Mouse (Mus musculus): ENCODE measurements around the gene Npl.

Gene Npl
- long read RNA-seq, experiment 1 = 0 reads
- long read RNA-seq, experiment 2, partial matches to known transcripts = 0 of 4 reads
- long read RNA-seq, experiment 2, other reads (novel, unspliced or antisense) = 1 of 4 reads

DNA sequence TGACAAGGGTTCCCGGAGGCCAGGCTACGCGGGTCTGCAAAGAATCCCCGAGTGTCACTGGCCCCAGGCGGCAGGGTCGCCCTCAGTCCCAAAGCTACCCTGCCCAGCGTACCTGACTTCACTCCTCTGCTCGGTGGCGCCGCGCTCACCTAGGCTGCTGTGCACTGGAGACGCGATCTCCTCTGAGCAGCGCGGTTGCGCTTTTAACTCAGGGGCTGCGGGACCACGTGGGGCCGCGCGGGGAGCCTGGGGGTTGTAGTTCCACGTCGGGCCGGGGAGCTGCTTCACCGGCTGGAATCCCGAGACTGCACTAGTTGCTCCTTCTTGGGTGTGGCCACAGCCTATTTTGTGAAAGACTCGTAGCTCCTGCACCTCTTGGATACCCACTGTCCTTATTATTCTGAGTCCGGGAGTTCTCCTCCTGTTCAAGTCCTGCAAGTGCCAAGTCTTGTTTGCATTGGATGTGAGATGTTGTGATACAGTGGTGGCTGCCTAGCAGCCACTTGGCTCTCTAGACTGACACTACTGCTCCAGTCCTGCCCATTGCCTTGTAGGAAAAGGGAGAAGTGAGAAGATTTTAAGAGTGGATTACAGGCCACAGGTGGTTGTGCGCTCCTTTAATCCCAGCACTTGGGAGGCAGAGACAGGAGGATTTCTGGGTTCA is at the start of gene Npl:
Npl (minus strand) TSS at position 510 of the 664 bp plus-strand sequence.
- intact Hi-C loops (cut with DNase I) = no loop called here

DNA sequence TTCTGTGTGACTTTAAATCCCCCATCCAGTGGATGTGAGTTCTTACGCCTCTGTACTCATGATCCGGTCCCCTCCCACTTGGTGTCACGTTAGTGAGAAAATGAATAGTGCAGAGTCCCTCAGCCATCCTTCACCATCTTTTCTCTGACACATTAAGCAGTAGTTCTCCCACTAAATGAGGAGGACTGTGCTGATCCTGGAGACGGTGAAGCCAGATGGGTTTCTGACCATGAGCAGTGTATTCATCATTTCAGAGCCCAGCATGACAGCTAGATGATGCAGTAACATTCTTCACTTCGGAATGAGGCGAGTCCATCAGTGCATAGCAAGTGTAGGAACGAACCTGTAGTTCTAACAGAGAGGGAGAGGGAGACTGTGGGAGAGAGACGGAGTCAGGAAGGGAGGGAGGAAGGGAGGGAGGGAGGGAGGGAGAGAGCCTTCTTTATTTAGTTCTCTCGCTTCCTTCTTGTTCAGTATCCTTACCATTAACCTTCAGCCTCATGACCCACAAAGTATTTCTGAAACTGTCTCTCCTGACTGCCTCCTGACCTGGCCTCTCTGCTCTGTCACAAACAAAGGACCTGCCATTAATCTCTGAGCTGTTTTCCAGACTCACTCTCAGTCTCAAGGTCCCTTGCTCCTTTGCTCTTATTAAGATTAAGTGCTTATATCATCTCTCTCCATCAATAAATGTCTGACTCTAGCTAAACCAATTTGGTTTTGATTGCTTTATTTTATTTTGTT is 49.6 kb upstream of the Npl start:
- intact Hi-C loops (cut with DNase I) = no loop called here

DNA sequence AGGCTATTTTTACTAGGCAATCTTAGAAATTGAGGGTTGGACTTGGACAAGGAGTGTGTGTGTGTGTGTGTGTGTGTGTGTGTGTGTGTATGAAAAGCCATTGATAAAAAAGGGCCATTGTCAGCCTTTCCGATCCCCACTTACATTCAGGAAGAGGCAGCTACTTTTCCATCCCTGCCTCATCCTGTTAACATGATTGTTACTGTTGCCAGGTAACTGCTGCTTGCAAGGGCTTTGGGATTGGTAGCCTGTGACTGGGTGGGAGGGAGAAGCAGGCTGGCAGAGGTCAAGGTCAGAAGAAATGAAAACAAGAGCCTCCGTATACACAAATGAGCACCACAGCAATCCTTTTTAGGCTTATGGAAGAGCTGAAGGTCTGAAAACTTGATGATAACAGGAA is 48.9 kb upstream of the Npl start:
- intact Hi-C loops (cut with DNase I) = no loop called here

DNA sequence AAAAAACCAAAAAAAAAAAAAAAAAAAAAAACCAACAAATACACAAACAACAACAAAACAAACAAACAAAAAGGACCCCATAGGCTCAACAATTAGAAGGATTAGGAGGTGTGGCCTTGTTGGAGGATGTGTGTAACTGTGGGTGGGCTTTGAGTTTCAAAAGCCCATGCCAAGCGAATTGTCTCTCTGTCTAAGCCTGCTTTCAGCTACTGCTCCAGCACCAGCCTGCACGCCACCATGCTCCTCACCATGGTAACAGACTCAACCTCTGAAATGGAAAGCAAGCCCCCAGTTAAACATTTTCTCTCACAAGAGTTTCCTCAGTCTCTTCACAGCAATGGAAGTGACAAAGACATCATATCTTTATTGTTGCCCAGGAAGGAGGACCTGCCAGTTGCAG is 43.8 kb upstream of the Npl start:
- intact Hi-C loops (cut with DNase I) = loop anchor here (5.0 kb wide), 1 partner anchor 1431 kb away; no protein-coding TSS in a partner anchor

DNA sequence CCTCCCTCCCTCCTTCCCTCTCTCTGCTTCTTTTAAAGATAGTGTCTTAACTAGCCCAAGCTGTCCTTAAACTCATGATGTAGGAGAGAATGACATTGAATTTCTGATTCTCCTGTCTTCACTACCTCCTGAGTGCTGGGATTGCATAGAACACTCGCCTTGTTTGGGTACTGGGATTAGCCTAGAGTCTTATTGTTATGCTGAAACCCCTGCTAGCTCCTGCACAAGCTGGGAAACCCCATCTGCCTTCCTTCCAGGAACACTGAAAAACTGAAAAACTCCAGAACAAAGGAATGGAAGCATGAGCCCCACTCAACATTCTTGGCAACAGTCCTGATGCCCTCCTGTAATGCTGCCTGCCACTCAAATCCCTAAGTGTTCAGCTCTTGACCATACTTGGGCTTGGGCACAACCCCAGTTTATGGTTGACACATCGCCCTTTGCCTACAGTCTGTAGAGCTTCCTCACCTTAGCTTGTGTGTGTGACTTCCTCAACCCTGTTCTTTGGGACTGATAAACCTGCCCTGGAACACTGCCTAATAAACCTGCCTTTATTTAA is 40.4 kb upstream of the Npl start:
- intact Hi-C loops (cut with DNase I) = loop anchor here (5.0 kb wide), 1 partner anchor 1428 kb away; no protein-coding TSS in a partner anchor

DNA sequence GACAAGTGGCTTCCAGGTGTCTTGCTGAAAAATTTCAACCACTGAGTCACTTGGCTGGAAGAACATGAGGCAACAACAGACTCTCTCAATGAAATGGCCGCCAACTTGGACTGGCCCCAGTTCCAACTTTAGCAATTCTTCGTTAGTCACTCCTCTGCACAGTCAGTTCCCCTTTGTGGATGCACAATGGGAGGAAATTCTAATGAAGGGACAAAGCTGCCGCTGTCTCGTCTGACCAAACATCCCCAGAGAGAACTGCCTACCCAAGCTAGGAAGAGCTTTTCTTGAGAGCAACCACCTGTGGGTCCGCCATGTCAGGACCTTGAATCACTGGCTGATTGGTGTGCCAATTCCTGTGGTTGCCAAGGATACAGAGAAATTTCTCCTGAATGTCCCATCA is 38.1 kb upstream of the Npl start:
- intact Hi-C loops (cut with DNase I) = no loop called here

DNA sequence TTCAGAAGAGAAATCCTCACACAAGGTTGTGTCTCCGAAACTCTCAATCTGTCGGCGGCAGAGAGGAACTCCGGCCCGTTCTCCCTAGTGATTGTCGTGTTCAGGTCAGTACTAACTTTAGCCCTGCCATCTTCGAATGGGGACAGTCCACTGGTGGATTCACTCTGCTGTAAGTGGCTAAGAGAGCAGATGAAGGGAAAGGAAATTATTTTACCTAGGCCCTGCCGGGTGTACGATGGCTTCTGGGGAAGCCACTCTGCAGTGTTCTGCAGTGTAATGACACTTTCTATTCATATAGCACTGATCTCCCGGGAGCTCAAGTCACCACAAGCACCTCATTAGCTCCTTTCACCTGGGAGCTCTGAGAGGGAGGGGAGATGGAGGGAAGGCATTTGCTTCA is 37.0 kb upstream of the Npl start:
- intact Hi-C loops (cut with DNase I) = no loop called here

DNA sequence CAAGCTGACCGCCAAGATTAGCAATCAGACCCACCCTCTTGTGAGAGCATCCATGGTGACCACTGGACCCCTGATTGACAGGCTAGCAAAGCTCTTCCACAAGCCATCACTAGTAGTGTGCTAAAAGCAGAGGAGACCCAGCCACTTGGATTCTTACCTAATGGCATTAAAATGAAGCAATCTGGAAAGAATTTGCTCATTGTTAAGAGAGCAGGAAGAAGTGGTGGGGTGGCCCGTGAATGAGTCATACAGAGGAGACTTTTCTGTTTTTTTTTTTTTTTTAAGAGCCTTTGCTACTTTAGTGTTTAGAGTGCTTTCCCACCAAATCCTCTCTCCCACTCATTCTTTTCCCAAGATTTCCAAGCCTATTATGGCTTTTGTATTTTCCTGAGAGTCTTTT is 35.9 kb upstream of the Npl start:
- intact Hi-C loops (cut with DNase I) = no loop called here

DNA sequence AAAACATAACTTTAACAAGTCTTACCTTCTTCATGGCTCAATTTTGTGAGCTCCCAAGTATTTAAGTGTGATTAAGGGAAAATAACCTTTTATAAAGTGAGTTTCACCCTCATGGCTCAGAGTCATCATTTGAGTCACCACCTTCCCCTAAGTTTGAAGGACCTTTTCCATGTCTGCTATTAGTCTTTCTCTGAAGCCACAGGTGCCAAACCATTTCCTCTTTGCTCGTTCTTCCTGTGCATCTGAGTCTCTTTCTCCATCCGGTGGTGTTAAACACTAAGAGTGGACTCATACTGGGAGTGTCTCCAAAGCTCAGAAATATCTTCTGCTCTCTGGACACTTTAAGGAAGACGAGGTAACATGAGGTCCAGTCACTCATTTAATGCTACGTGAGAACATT is 33.3 kb upstream of the Npl start:
- intact Hi-C loops (cut with DNase I) = no loop called here

DNA sequence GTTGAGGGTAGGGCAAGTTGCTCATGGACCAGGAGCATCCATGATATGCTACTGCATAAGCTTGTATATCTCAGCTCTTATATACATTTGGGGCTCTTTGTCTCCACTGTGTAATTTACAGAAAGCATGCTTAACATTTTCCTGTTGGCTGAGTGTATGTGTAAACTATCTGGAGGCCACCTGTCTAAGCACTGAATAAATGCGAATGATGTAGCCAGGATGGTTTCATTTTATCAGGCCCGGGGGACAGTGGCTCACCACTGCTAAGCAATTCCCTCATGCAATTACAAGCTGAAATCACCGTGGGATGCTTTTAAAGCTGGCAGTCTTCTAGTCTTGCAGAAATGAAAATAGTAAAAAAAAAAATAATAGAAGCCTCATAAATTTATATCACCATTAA is 24.9 kb upstream of the Npl start:
- intact Hi-C loops (cut with DNase I) = no loop called here

DNA sequence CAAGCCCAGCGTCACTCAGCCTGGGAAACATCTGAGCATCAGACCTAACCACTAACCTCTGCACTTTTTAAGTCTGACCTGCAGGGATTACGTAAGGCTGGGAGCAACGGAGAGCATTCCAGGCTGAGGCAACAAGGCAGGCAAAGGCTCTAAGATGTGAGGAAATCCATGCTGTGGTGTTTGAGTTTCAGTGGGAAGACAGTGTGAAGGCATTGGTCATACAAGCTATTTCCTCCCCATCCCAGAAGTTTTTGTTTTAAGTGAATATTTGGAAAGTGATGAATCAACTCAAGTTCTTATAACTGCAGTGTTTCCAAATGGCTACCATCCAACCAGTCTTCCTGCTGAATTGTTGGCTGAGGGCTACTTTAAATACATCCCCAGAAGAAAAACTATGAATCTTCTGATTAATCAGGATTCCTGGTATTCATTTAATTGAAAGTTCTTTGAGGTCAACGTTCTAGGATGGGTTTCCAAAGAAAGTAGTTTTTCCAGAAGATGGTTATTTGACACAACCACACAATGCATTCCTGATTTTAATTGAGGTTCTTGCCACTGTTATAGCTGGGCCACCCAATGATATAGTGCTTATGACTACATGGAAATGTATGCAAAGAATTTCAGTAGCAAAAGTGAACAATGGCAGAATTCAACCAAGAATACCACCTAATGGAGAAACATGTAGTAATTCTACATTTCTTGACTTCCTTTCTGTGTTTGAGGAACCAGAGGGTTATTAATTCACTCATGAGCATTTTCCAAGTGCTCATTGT is 22.6 kb upstream of the Npl start:
- intact Hi-C loops (cut with DNase I) = no loop called here

DNA sequence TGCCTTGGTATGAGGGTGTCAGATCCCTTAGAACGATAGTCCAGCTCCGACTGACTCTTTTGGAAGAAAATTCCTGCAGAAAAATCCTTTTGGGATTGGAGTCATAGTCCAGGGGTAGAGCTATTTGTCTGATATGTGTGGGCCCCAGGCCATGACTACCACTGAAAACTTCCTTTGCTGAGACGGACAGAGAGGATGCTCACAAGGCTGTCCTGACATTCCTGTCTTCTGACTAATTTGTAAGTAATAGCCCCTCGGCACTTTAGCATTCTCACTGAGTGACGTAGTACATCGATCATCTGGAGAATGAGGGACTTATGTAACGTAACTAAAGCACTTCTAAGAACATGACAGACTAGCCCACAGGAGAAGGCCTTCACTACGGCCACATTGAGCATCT is 15.9 kb upstream of the Npl start:
- intact Hi-C loops (cut with DNase I) = no loop called here

DNA sequence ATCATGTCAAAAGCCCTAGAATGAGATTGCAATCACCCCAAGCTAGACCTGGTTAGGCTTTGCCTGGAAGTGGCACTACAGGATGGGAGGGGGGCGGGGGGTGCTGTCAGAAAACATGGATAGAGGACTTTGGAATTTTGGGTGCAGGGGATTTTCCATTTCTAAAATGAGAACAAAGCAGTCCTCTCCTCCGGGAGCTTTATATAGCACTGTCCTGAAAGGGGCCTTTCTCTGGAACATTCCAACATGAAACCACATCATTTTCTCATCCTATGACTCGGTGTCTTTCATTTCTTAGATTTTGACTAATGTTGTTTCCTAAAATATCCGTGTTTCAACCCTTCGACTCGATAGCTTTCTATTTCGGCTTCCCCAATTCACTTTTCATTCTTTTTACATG is 14.9 kb upstream of the Npl start:
- intact Hi-C loops (cut with DNase I) = no loop called here

DNA sequence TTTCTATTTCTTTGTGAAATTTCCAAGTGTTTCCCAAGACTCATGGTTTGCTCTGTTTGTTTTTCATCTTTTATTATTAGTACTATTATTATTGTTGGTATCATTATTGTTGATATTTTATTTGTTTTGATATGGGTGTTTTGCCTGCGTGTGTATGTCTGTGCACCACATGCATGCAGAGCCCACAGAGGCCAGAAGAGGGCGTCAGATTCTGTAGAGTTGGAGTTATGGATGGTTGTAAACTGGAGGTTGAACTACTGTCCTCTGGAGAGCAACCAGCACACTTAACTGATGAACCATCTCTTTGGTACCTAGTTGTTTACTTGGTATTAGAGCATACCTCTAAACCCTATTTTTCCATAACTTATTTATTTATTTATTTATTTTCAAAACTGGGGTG is 13.8 kb upstream of the Npl start:
- intact Hi-C loops (cut with DNase I) = no loop called here

DNA sequence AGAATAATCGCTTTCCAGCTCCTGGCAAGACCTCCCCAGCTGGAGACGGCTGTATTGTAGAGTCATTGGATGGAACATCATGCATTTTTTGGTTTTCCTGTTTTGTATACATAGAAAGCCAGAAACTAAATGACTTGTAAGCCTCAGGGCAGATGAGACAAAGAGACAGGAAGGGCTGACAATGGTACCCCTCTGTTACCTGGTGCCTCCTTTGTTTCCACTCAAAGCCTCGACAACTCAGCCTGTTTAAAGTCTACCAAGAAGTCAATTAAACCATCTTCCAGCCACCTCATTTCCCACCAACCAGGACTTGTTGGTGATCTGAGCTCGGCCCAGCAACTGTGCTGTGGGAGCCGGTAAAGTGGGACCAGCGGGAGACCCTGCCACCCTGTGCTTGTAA is 11.0 kb upstream of the Npl start:
- intact Hi-C loops (cut with DNase I) = no loop called here

DNA sequence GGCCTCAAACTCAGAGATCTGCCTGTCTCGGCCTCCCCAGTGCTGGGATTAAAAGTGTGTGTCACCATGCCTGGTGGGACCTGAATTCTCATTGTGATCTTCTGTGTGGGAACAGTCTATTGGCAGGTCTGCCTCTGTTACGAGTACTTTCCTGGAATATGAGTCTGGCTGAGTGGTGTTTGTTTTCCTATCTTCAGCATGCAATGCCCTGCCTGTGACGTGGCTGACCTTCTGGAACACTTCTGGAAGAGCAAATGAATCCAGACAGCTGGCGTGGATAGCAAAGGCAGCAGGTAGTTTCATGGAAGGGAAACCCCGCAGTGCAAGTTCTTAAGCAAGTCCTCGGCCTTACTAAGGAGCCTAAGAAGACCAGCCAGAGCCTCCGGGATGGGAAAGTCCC is 9.9 kb upstream of the Npl start:
- intact Hi-C loops (cut with DNase I) = loop anchor here (1.0 kb wide), 1 partner anchor 183 kb away; no protein-coding TSS in a partner anchor

DNA sequence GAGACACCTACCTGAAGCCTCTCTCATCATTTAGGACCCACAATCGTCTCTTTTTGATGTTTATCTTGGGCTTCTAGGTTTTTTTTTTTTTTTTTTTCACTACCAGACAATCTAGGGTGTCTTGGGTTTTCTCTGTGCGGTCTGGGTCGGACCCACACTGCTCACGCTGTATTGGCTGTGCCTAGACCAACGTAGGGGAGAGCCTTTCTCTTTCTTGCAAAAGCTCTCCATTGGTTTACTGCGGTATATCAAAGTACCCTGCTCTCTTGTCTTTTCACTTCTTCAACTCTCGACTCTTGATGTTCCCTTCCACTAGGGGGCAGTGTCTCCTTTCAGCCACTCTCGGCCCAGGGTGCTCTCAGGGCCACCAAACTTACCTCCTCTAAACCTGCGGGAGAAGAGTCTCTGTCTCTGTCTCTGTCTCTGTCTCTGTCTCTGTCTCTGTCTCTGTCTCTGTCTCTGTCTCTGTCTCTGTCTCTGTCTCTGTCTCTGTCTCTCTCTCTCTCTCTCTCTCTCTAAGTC is 9.3 kb upstream of the Npl start:
- intact Hi-C loops (cut with DNase I) = loop anchor here (1.0 kb wide), 1 partner anchor 183 kb away; no protein-coding TSS in a partner anchor

DNA sequence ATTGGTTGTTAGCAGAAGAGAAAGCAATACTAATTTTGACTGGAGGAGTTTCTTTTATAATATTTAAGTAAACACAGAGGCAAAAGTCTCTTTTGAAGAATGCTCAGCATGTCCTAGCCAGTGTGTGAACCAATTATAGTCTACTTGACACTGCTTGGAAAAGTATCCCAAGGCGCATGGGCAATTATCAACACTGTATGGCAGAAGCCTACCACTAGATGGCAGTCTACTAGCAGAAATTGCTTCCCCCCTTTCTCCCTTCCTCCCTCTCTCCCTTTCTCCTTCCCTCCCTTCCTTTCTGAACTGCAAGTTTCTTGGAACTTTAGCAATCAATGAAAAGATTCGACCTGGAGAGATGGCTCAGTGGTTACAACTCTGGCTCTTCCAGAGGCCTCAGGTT is 7.1 kb upstream of the Npl start:
- intact Hi-C loops (cut with DNase I) = loop anchor here (1.0 kb wide), 1 partner anchor 189 kb away; no protein-coding TSS in a partner anchor

DNA sequence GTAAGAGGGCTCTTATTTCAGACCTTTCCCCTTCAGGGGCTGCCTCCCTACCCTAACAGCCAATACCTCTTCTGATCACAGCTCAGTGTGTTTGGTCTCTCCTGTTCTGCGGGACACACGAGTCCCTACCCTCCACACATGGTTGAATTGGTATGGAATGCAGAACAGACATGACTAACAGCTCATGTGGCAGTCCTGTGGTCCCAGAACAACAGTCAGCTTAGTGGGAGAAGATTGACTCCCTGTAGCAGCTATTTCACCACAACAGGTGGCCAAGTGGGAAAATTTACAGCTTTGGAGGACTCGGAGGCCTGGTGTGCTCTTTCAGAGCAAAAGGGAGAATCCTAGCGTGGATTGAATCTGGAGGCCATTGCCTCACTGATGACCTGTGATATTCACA is 6.4 kb upstream of the Npl start:
- intact Hi-C loops (cut with DNase I) = no loop called here

DNA sequence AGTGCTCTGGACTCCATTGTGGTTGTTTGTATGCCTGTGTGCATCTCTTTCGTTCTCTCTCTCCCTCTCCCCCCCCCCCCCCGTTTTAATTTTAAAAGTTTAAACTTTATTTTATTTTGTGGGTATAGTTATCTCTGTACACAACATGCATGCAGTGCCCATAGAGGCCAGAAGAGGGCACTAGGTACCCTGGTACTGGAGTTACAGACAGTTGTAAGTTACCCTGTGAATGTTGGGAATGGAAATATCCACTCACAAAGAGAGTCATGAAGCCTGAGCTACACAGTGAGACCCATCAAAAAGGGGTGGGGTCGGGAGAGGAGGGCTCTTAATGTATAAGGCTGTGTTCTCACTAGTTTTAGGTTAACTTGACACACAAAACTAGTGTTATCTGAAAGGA is 969 bp upstream of the Npl start:
- intact Hi-C loops (cut with DNase I) = no loop called here

DNA sequence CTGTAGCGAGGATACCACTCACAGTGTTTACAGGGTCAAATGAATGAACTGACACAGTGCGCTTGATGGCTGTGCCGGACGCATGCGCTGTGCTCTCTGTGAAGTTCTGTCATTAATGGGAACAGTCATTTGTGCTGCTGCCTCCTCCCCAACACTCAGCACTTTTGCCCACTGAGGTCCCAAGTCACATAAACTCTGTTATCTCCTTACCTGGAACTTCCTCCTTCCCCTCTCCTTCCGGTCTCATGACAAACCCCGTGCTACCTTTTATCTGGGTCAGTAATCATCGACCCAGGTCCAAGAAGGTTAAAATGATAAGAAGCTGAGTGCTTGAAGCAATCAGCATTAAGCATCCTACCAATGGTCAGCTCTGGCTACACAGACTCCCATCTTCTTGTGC is 2.3 kb downstream of the Npl start:
- intact Hi-C loops (cut with DNase I) = no loop called here

Data from adrenal gland (tissue).